Mouse (Mus musculus): ENCODE results near the gene Rybp. TPM values are rescaled to one million over a fixed set of nuclear protein-coding genes. Genes with fewer than 3 reads are reported as not detected.

Rybp gene
- polyA plus RNA-seq, 1 experiment: 37.4 TPM

GRCm38 (mm10) chr6:100188883-100189743 lies 98.2 kb downstream of the Rybp start:
- Histone ChIP-seq H3K27ac (ENCODE audit: insufficient read depth, low read length) (no peak overlapping the region), H3K4me1 (ENCODE audit: control insufficient read depth, insufficient read depth, low read length) (no peaks in the 10 kb centered on the region), H3K4me3 (ENCODE audit: insufficient read depth, low read length) (no peak overlapping the region)
- no peak for TF ChIP-seq CTCF (IDR thresholded peaks at IDR 0.05; ENCODE audit: extremely low read depth, insufficient read depth, low read length)
- TF ChIP-seq POLR2A (IDR thresholded peaks at IDR 0.05; ENCODE audit: extremely low read depth, insufficient read depth, low read length): no peak

- TF ChIP-seq CTCF (IDR thresholded peaks at IDR 0.05; ENCODE audit: extremely low read depth, insufficient read depth, low read length) (no peak), POLR2A (IDR thresholded peaks at IDR 0.05; ENCODE audit: extremely low read depth, insufficient read depth, low read length) (no peak)
These were observed 99.5 kb downstream of the Rybp start for GRCm38 (mm10) chr6:100187821-100188220.

DNA sequence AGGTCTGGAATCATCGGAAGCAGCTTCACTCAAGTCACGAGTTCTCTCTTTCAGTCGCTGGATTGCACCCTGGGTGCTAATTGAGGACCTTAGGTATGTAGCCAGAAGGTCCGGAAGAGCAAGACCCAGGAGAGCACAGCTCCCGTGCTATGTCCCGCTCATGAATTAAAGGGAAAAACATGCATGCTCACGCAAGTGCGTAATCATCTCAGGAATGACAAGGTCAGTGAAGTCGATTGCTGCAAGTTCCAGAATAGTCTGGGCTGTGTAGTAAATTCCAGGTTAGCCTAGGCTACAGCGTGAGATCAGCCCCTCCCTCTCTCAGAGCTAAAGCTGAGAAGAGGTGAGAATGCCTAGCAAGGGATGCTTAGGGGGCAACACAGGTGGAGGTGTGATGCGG lies 100.5 kb downstream of the Rybp start:
- H3K4me3 ChIP-seq (ENCODE audit: insufficient read depth, low read length): no peak overlapping the region
- no peak for TF ChIP-seq POLR2A (IDR thresholded peaks at IDR 0.05; ENCODE audit: extremely low read depth, insufficient read depth, low read length)
- no peak for TF ChIP-seq CTCF (IDR thresholded peaks at IDR 0.05; ENCODE audit: extremely low read depth, insufficient read depth, low read length)
- no peak overlapping the region for H3K27ac ChIP-seq (ENCODE audit: insufficient read depth, low read length)
- H3K4me1 ChIP-seq (ENCODE audit: control insufficient read depth, insufficient read depth, low read length): no peaks in the 10 kb centered on the region

More at GRCm38 (mm10) chr6:100187821-100188220, 99.5 kb downstream of the Rybp start:
- Histone ChIP-seq H3K27ac (ENCODE audit: insufficient read depth, low read length) (no peak overlapping the region), H3K4me3 (ENCODE audit: insufficient read depth, low read length) (no peak overlapping the region), H3K4me1 (ENCODE audit: control insufficient read depth, insufficient read depth, low read length) (no peaks in the 10 kb centered on the region)

DNA sequence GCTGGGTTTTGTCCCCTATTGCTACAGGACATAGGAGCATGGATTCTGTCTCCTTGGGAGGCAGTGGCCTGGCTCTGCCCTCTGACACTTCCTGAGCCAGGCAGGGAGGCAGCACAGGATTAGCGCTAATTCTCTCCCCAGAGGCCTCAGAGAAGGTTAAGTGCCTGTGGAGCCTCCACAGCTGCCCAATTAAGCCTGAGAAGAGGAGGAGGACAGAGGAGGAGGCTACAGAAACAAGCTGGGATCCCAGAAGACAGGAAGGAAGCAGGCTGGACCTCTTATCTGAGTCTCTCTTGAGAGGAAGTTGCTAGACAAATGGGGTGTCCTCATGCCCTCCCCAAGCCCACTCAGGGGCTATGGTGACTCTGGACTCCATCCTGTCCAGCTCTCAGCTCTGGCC lies 101.8 kb downstream of the Rybp start:
- no peak for TF ChIP-seq POLR2A (IDR thresholded peaks at IDR 0.05; ENCODE audit: extremely low read depth, insufficient read depth, low read length)
- TF ChIP-seq CTCF (IDR thresholded peaks at IDR 0.05; ENCODE audit: extremely low read depth, insufficient read depth, low read length): no peak
- Histone ChIP-seq H3K27ac (ENCODE audit: insufficient read depth, low read length) (no peak overlapping the region), H3K4me1 (ENCODE audit: control insufficient read depth, insufficient read depth, low read length) (no peaks in the 10 kb centered on the region), H3K4me3 (ENCODE audit: insufficient read depth, low read length) (no peak overlapping the region)

GRCm38 (mm10) chr6:100183344-100183743 lies 103.9 kb downstream of the Rybp start:
- Histone ChIP-seq H3K4me3 (ENCODE audit: insufficient read depth, low read length) (no peak overlapping the region), H3K4me1 (ENCODE audit: control insufficient read depth, insufficient read depth, low read length) (no peaks in the 10 kb centered on the region), H3K27ac (ENCODE audit: insufficient read depth, low read length) (no peak overlapping the region)
- no peak for TF ChIP-seq CTCF (IDR thresholded peaks at IDR 0.05; ENCODE audit: extremely low read depth, insufficient read depth, low read length)
- TF ChIP-seq POLR2A (IDR thresholded peaks at IDR 0.05; ENCODE audit: extremely low read depth, insufficient read depth, low read length): no peak

DNA sequence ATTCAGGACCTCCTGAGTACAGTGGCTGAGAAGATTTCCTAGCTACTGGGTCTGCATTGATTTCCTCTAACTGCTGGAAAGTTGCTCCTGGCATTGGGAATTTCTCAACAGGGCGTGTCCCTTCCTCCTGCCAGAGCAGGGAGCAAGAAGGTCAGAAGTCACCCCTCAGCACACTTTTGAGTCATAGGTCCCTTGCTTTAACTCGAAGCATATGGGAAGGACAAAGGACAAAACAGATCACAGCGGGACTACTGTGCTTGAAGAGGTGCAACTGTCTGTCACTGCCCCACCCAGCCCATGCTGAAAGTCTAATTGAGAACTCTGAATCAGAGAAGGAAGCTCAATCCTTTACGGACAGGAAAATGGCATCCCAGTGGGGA lies 106.4 kb downstream of the Rybp start:
- no peaks in the 10 kb centered on the region for H3K4me1 ChIP-seq (ENCODE audit: control insufficient read depth, insufficient read depth, low read length)
- H3K27ac ChIP-seq (ENCODE audit: insufficient read depth, low read length): no peak overlapping the region
- H3K4me3 ChIP-seq (ENCODE audit: insufficient read depth, low read length): no peak overlapping the region
- no peak for TF ChIP-seq CTCF (IDR thresholded peaks at IDR 0.05; ENCODE audit: extremely low read depth, insufficient read depth, low read length)
- TF ChIP-seq POLR2A (IDR thresholded peaks at IDR 0.05; ENCODE audit: extremely low read depth, insufficient read depth, low read length): no peak

- TF ChIP-seq CTCF (IDR thresholded peaks at IDR 0.05; ENCODE audit: extremely low read depth, insufficient read depth, low read length) (no peak), POLR2A (IDR thresholded peaks at IDR 0.05; ENCODE audit: extremely low read depth, insufficient read depth, low read length) (no peak)
- H3K4me3 ChIP-seq (ENCODE audit: insufficient read depth, low read length): no peak overlapping the region
- H3K27ac ChIP-seq (ENCODE audit: insufficient read depth, low read length): no peak overlapping the region
- no peaks in the 10 kb centered on the region for H3K4me1 ChIP-seq (ENCODE audit: control insufficient read depth, insufficient read depth, low read length)
These were observed 106.9 kb downstream of the Rybp start for GRCm38 (mm10) chr6:100180213-100180882.

GRCm38 (mm10) chr6:100178830-100179229 lies 108.5 kb downstream of the Rybp start:
- no peak overlapping the region for H3K27ac ChIP-seq (ENCODE audit: insufficient read depth, low read length)
- TF ChIP-seq POLR2A (IDR thresholded peaks at IDR 0.05; ENCODE audit: extremely low read depth, insufficient read depth, low read length) (no peak), CTCF (IDR thresholded peaks at IDR 0.05; ENCODE audit: extremely low read depth, insufficient read depth, low read length) (no peak)
- no peaks in the 10 kb centered on the region for H3K4me1 ChIP-seq (ENCODE audit: control insufficient read depth, insufficient read depth, low read length)
- H3K4me3 ChIP-seq (ENCODE audit: insufficient read depth, low read length): no peak overlapping the region
